Mouse (Mus musculus): ENCODE measurements around the gene Fads6. TPM values are rescaled to one million over a fixed set of nuclear protein-coding genes. Genes with fewer than 3 reads are reported as not detected.

Gene Fads6
- polyA plus RNA-seq, 1 experiment from 2014 or later = 0.42 TPM

DNA sequence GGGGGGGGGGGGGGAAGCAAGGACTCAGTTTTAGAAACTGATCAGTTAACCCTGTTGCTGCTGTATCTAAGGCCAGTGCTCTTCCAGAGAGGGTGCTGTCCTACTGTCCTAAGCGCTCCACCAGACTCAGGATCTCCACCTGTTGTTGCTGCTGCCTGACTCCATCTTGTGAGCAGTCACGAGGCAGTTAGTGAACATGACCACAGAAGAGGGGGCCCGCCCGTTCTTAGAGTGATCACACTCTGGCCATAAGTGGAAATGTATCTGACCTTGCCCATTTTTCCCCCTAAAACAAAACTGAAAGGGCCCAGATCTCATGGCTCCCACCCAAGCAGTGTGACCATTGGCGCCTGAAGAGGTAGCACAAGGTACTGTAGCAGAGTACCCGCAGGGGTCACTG, 49.5 kb downstream of the Fads6 start:
- no peak for ATAC-seq (ENCODE audit: low FRiP score, low TSS enrichment)
- peaks cover 74% of the 10 kb centered on the region for H3K27me3 ChIP-seq (ENCODE audit: insufficient read depth, low read length)

DNA sequence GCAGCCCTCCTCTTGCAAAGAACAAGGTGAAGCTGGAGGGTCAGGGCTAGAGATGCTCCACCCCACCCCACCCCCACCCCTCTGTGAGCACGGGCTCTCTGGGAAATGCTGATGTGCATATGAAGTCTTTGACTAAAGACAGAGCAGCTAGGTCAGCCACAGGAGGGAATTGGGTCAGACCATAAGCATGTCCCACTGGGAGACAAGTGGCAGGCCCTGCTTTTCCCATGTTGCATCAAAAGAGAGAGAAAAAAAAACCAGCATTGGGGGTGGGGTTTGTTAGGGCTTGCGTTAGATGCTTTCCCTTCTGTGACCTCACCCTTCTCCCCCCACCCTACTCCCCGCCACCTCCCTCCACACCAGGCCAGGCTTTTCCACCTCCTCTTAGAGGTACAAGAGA, 50.2 kb downstream of the Fads6 start:
- no peak overlapping the region for H3K9ac ChIP-seq (replicated peaks; ENCODE audit: low read length)
- H3K27ac ChIP-seq (ENCODE audit: low read length) = no peak overlapping the region
- no peak overlapping the region for H3K4me2 ChIP-seq (replicated peaks; ENCODE audit: low read depth, low read length)
- H3K9me3 ChIP-seq (ENCODE audit: low read length) = no peaks in the 10 kb centered on the region
- peaks cover 4% of the 10 kb centered on the region; the same call in 1 of the 2 replicates for H3K36me3 ChIP-seq (ENCODE audit: insufficient read depth, low read length)
- no peak for ATAC-seq (ENCODE audit: low FRiP score, low TSS enrichment)
- H3K4me1 ChIP-seq (ENCODE audit: insufficient read depth, low read length) = peaks cover 25% of the 10 kb centered on the region
- H3K4me3 ChIP-seq (ENCODE audit: low read length) = no peak overlapping the region
- H3K27me3 ChIP-seq (ENCODE audit: insufficient read depth, low read length) = peaks cover 68% of the 10 kb centered on the region
- 24% methylated on average over 3 of the region's 3 CpGs for WGBS

More for the DNA sequence above, 49.5 kb downstream of the Fads6 start:
- Histone ChIP-seq H3K4me3 (ENCODE audit: low read length) (no peak overlapping the region), H3K9ac (replicated peaks; ENCODE audit: low read length) (no peak overlapping the region), H3K4me1 (ENCODE audit: insufficient read depth, low read length) (peaks cover 25% of the 10 kb centered on the region), H3K4me2 (replicated peaks; ENCODE audit: low read depth, low read length) (no peak overlapping the region), H3K36me3 (ENCODE audit: insufficient read depth, low read length) (peaks cover 4% of the 10 kb centered on the region; the same call in 1 of the 2 replicates), H3K9me3 (ENCODE audit: low read length) (no peaks in the 10 kb centered on the region), H3K27ac (ENCODE audit: low read length) (no peak overlapping the region)
- 60% methylated on average over 6 of the region's 6 CpGs for WGBS

DNA sequence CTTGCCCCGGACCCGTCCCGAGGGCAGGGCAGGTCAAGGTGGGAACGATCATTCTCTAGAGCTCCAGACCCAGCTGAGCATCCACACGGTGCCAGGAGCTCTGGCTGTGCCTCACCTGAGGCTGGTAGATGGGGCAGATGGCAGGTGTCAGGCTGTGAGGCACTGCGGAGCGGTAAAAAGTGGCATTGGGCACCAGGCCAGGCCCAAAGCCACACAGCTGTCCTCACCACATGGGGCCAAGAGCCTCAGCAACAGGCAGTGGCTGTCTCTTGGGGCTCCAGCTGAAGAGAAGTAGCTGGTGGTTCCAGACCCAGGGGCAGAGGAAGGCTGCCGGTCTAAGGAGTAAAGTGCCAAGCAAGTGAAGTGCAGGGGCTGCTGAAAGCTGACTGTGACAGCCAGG, 51.1 kb downstream of the Fads6 start:
- Histone ChIP-seq H3K4me2 (replicated peaks; ENCODE audit: low read depth, low read length) (no peak overlapping the region), H3K36me3 (ENCODE audit: insufficient read depth, low read length) (peaks cover 4% of the 10 kb centered on the region; the same call in 1 of the 2 replicates), H3K9ac (replicated peaks; ENCODE audit: low read length) (no peak overlapping the region), H3K4me3 (ENCODE audit: low read length) (no peak overlapping the region), H3K9me3 (ENCODE audit: low read length) (no peaks in the 10 kb centered on the region), H3K27me3 (ENCODE audit: insufficient read depth, low read length) (peaks cover 64% of the 10 kb centered on the region), H3K27ac (ENCODE audit: low read length) (no peak overlapping the region), H3K4me1 (ENCODE audit: insufficient read depth, low read length) (peaks cover 25% of the 10 kb centered on the region)
- WGBS = 65% methylated on average over 8 of the region's 8 CpGs
- no peak for ATAC-seq (ENCODE audit: low FRiP score, low TSS enrichment)

DNA sequence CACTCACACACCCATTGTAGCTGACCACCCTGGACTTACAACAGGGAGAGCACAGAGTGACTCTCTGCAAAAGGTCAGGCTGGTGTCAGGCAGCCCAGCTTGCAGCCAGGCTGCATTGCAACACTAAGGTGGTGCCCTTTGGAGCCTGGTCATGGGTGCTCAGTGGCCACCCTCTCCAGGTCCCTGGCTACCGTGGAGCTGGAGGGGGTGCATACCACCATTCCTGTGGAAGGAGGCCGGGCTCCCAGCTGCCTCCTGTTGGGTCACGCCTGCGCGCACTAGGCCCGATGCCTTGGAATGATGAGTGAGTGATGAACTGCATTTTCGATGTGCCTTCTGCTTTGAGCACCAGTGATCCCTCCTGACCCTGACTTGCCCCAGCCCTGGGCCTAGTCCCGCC, 52.6 kb downstream of the Fads6 start:
- Histone ChIP-seq H3K9ac (replicated peaks; ENCODE audit: low read length) (no peak overlapping the region), H3K27me3 (ENCODE audit: insufficient read depth, low read length) (peaks cover 53% of the 10 kb centered on the region), H3K9me3 (ENCODE audit: low read length) (no peaks in the 10 kb centered on the region), H3K4me1 (ENCODE audit: insufficient read depth, low read length) (peaks cover 18% of the 10 kb centered on the region), H3K4me2 (replicated peaks; ENCODE audit: low read depth, low read length) (no peak overlapping the region), H3K27ac (ENCODE audit: low read length) (no peak overlapping the region), H3K36me3 (ENCODE audit: insufficient read depth, low read length) (peaks cover 4% of the 10 kb centered on the region; the same call in 1 of the 2 replicates), H3K4me3 (ENCODE audit: low read length) (no peak overlapping the region)
- WGBS = 66% methylated on average over 8 of the region's 8 CpGs
- no peak for ATAC-seq (ENCODE audit: low FRiP score, low TSS enrichment)

DNA sequence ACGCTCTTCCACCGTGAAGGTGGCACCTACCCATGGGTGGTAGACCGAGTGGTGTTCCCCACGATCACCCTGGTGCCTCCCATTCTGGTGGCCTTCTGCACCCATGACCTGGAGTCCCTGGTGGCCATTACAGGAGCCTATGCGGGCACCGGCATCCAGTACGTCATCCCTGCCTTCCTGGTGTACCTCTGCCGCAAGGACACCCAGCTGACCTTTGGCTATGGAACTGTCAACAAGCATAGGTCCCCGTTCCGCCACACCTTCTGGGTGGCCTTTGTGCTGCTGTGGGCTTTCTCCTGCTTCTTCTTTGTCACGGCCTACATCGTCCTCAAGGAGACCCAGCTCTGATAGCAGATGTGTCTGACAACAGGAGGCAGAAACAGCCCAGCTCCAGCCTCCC, 53.7 kb downstream of the Fads6 start:
- Histone ChIP-seq H3K27me3 (ENCODE audit: insufficient read depth, low read length) (peaks cover 42% of the 10 kb centered on the region), H3K9me3 (ENCODE audit: low read length) (no peaks in the 10 kb centered on the region), H3K4me3 (ENCODE audit: low read length) (no peak overlapping the region), H3K4me2 (replicated peaks; ENCODE audit: low read depth, low read length) (no peak overlapping the region), H3K4me1 (ENCODE audit: insufficient read depth, low read length) (peaks cover 16% of the 10 kb centered on the region), H3K27ac (ENCODE audit: low read length) (no peak overlapping the region), H3K9ac (replicated peaks; ENCODE audit: low read length) (no peak overlapping the region), H3K36me3 (ENCODE audit: insufficient read depth, low read length) (peaks cover 4% of the 10 kb centered on the region; the same call in 1 of the 2 replicates)
- WGBS = 91% methylated on average over 12 of the region's 12 CpGs
- no peak for ATAC-seq (ENCODE audit: low FRiP score, low TSS enrichment)

DNA sequence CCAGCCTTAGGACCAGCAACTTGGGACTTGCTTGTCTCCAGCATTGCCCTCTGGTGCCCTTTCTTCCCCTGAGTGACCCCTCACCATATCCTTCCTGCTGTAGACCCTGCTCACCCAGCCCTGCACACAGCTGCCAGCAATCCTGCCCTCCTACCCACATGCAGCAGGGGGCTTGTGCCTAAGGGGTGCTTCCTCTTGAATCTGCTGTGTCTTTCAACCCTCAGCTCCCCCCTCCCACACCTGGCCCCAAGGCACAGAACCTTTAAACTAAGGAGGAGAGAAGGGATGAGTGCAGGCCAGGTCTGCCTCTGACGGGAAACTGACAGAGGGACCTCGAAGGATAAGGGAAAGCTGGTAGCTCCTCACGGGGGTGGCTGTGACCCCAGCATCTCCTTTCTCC, 54.7 kb downstream of the Fads6 start:
- Histone ChIP-seq H3K4me1 (ENCODE audit: insufficient read depth, low read length) (peaks cover 20% of the 10 kb centered on the region), H3K9ac (replicated peaks; ENCODE audit: low read length) (no peak overlapping the region), H3K4me2 (replicated peaks; ENCODE audit: low read depth, low read length) (no peak overlapping the region), H3K36me3 (ENCODE audit: insufficient read depth, low read length) (peaks cover 4% of the 10 kb centered on the region; the same call in 1 of the 2 replicates), H3K4me3 (ENCODE audit: low read length) (no peak overlapping the region), H3K27ac (ENCODE audit: low read length) (no peak overlapping the region), H3K27me3 (ENCODE audit: insufficient read depth, low read length) (peaks cover 32% of the 10 kb centered on the region), H3K9me3 (ENCODE audit: low read length) (no peaks in the 10 kb centered on the region)
- no peak for ATAC-seq (ENCODE audit: low FRiP score, low TSS enrichment)
- WGBS = 67% methylated on average over 3 of the region's 3 CpGs

DNA sequence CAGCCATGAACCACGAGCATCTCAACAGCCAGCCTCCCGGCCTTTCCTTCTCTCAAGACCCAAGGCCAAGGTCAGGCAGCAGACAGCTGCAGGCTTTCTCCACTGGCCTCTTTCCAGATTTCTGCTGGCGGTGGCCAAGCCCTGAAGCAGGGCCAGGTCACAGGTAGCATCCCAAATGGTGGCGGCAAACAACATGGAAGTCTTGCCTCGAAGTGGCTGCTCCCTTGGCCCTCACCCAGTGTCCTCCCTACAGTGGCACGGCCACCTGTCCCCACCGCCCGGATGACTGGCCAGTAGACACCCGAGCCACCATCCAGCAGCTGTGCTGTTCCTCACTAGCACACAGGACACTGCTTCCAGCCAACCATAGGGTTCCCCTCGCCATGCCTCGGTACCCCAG, 56.1 kb downstream of the Fads6 start:
- no peak for ATAC-seq (ENCODE audit: low FRiP score, low TSS enrichment)

DNA sequence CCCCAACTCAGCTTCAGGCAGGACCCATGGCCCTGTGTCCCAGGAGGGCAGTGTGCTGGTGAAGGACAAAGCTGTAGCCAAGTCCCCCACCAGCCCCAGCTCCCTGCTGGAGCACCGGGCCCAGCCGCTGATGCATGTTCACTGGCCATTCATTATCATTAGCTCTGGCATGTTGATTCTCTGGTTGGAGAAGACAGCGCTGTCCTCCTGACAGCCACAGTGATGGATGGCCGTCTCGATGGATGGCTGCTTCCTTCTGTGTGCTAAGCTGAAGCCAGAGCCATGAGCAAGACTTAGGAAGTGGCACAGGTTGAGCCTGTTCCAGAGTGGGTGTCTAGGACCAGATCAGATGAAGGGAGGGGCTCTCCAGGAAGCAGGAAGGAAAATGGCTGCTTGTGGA, 60.9 kb downstream of the Fads6 start:
- H3K4me2 ChIP-seq (replicated peaks; ENCODE audit: low read depth, low read length) = no peak overlapping the region
- no peak overlapping the region for H3K4me3 ChIP-seq (ENCODE audit: low read length)
- H3K27me3 ChIP-seq (ENCODE audit: insufficient read depth, low read length) = peaks cover 32% of the 10 kb centered on the region
- no peak overlapping the region for H3K9ac ChIP-seq (replicated peaks; ENCODE audit: low read length)
- H3K27ac ChIP-seq (ENCODE audit: low read length) = no peak overlapping the region
- peaks cover 26% of the 10 kb centered on the region for H3K4me1 ChIP-seq (ENCODE audit: insufficient read depth, low read length)
- no peaks in the 10 kb centered on the region for H3K36me3 ChIP-seq (ENCODE audit: insufficient read depth, low read length)
- peak; percentile 52; the same call in 1 of the 2 replicates for ATAC-seq (ENCODE audit: low FRiP score, low TSS enrichment)
- H3K9me3 ChIP-seq (ENCODE audit: low read length) = no peaks in the 10 kb centered on the region
- 9% methylated on average over 5 of the region's 5 CpGs for WGBS

More for the DNA sequence above, 56.1 kb downstream of the Fads6 start:
- peaks cover 19% of the 10 kb centered on the region for H3K27me3 ChIP-seq (ENCODE audit: insufficient read depth, low read length)
- H3K4me2 ChIP-seq (replicated peaks; ENCODE audit: low read depth, low read length) = no peak overlapping the region
- peaks cover 19% of the 10 kb centered on the region for H3K4me1 ChIP-seq (ENCODE audit: insufficient read depth, low read length)
- no peaks in the 10 kb centered on the region for H3K9me3 ChIP-seq (ENCODE audit: low read length)
- 44% methylated on average over 11 of the region's 11 CpGs for WGBS
- no peak overlapping the region for H3K9ac ChIP-seq (replicated peaks; ENCODE audit: low read length)
- H3K36me3 ChIP-seq (ENCODE audit: insufficient read depth, low read length) = peaks cover 4% of the 10 kb centered on the region; the same call in 1 of the 2 replicates
- H3K4me3 ChIP-seq (ENCODE audit: low read length) = no peak overlapping the region
- no peak overlapping the region for H3K27ac ChIP-seq (ENCODE audit: low read length)

DNA sequence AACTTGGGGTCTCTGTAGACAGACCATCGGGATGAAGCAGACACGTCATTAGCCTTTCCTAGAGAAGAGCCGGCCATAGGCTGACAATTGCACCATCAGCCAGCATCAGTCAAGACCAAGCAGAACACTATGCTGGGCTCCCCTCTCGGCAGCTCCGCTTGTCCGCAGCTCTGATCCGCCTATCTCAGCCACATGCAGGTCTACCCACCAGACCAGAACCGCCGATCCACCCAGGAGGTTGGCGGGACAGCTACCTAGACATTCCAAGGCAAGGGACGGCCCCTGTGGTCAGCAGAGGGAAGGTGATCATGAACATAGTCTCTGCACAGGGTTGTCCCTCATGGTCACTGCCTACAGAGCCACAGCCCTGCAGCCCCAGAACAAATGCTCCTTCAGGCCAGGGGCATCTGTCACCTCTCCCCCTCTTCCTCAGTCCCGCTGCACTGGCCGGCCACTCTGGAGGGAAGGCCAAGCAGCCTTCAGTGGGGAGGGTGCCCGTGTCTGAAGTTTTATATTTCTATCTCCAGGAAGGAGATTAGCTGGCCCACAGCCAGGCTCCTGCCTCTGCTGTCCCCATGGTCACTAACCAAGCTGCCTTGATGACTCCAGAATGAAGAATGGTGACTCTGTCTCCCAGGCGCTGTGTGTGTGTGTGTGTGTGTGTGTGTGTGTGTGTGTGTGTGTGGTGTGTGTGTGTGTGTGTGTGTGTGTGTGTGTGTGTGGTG, 63.0 kb downstream of the Fads6 start:
- no peak for ATAC-seq (ENCODE audit: low FRiP score, low TSS enrichment)
- no peak overlapping the region for H3K9ac ChIP-seq (replicated peaks; ENCODE audit: low read length)
- no peaks in the 10 kb centered on the region for H3K36me3 ChIP-seq (ENCODE audit: insufficient read depth, low read length)
- peaks cover 28% of the 10 kb centered on the region for H3K4me1 ChIP-seq (ENCODE audit: insufficient read depth, low read length)
- peaks cover 33% of the 10 kb centered on the region for H3K27me3 ChIP-seq (ENCODE audit: insufficient read depth, low read length)
- no peaks in the 10 kb centered on the region for H3K9me3 ChIP-seq (ENCODE audit: low read length)
- H3K4me3 ChIP-seq (ENCODE audit: low read length) = no peak overlapping the region
- H3K4me2 ChIP-seq (replicated peaks; ENCODE audit: low read depth, low read length) = no peak overlapping the region
- WGBS = 65% methylated on average over 15 of the region's 15 CpGs
- H3K27ac ChIP-seq (ENCODE audit: low read length) = no peak overlapping the region

DNA sequence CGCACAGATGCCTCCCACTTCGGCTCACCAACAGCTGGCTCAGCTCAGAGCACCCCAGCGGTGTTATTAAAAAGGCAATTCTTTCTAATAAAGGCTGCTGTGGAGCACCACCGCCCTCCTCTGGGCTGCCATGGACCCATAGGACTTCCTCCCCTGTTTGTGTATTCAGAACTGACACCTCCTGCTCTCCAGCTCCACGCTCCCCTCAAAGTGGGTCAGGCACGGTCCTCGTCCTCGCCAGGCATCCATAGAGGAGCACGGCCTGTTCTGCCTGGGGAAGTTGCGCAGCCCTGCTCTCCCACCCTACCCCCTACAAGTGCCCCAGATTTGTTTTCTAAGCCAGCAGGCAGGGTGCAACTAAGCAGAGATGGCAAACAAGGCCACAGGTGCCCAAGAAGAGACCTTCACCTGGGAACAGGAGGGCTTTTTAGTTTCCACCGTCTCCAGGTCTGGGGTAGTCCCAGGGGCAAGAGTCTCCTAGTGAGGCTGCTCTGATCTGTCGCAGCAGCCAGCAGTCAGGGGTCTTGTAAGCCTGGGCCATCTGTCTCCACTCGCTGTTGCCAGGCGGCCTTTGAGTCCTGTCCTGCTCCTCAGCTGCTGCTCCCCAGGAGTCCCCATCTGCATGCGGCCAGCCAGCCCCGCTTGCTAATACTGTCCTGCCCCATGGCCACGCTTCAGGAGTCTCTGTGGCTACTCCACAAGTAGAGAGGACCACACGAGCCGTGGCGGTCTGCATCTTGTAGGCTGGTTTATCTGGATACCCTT, 63.8 kb downstream of the Fads6 start:
- Histone ChIP-seq H3K27ac (ENCODE audit: low read length) (no peak overlapping the region), H3K27me3 (ENCODE audit: insufficient read depth, low read length) (peaks cover 33% of the 10 kb centered on the region), H3K4me2 (replicated peaks; ENCODE audit: low read depth, low read length) (no peak overlapping the region), H3K9ac (replicated peaks; ENCODE audit: low read length) (no peak overlapping the region), H3K9me3 (ENCODE audit: low read length) (no peaks in the 10 kb centered on the region), H3K4me3 (ENCODE audit: low read length) (no peak overlapping the region), H3K4me1 (ENCODE audit: insufficient read depth, low read length) (peaks cover 28% of the 10 kb centered on the region), H3K36me3 (ENCODE audit: insufficient read depth, low read length) (no peaks in the 10 kb centered on the region)
- no peak for ATAC-seq (ENCODE audit: low FRiP score, low TSS enrichment)
- 62% methylated on average over 20 of the region's 20 CpGs for WGBS
